Mouse (Mus musculus): ENCODE measurements at regions not wholly inside any gene's neighbourhood (a gene's known extent, or its start where the extent isn't known, plus 50 kb on each side); places are given as distances from the start of the nearest gene placed in this dataset.
"Not testable (repeated sequence)": the region's sequence is repeated elsewhere in the genome, so short reads cannot be mapped to it uniquely, and the experiment has no call there.

DNA sequence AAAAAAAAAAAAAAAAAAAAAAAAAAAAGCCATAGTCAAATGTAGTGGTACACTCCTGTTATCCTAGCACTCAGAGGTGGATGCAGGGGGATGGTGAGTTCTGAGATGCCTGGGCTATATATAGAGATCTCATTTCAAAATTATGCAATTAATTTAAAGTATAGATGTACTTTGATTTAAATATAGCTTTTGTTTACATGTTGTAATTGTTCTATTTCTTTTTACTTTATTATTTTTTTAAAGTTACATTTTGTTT, 78.8 kb upstream of the Med13l start:
- Histone ChIP-seq H3K4me2 (no peak overlapping the region), H3K27ac (ENCODE audit: poor library complexity, severe bottlenecking) (no peak overlapping the region), H3K9ac (no peak overlapping the region), H3K9me3 (replicated peaks) (no peaks in the 10 kb centered on the region), H3K4me1 (replicated peaks) (peaks cover 43% of the 10 kb centered on the region), H3K36me3 (no peaks in the 10 kb centered on the region), H3K27me3 (replicated peaks) (no peaks in the 10 kb centered on the region), H3K4me3 (no peak overlapping the region)
- no peak for ATAC-seq (ENCODE audit: insufficient number of reproducible peaks, low FRiP score)

DNA sequence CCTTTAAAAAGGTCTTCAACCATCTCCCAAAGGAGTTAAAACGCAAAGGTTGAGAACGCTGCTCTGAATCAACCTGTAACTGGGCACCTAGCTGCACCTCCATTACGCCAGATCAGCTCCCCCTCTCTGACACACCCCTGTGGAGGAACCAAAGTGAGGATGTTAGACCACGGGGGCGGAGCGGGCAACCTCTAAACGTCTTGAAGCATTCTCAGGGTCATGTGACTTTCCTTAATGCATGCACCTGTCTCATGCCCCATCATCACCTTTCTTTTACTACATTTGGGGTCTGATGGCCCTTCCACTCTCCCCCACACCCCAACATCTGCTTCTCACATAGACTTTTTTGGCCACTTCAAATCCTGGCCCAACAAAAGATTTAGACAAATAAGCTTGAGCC, 77.9 kb upstream of the Med13l start:
- H3K9me3 ChIP-seq (replicated peaks): no peaks in the 10 kb centered on the region
- H3K4me1 ChIP-seq (replicated peaks): peaks cover 35% of the 10 kb centered on the region
- no peak overlapping the region for H3K9ac ChIP-seq
- WGBS: 40% methylated on average over 7 of the region's 7 CpGs
- H3K27me3 ChIP-seq (replicated peaks): no peaks in the 10 kb centered on the region
- H3K4me3 ChIP-seq: no peak overlapping the region
- no peak overlapping the region for H3K27ac ChIP-seq (ENCODE audit: poor library complexity, severe bottlenecking)
- H3K36me3 ChIP-seq: no peaks in the 10 kb centered on the region
- ATAC-seq (ENCODE audit: insufficient number of reproducible peaks, low FRiP score): no peak
- H3K4me2 ChIP-seq: peak overlapping the region; percentile 52

DNA sequence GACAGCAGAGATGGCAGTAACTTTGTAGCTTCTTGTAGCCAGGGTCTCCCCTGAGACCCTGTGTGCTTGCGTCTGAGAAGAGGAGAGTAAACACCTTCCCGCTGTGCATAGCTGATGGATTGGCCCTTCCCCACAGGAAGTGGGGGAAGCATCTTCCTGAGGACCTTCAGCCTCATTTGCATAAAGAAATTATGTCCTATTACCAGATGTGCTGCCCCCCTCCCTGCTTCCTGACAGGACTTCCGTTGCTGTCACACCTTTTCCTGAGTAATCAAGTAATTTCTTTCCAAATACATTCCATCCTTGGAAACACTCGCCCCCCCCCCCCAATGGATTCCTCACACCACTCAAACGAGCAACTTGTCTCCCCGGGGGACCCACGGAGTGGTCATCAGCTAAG, 77.5 kb upstream of the Med13l start:
- 10% methylated on average over 7 of the region's 7 CpGs for WGBS
- Histone ChIP-seq H3K9me3 (replicated peaks) (no peaks in the 10 kb centered on the region), H3K4me3 (no peak overlapping the region; the same call in 1 of the 2 replicates), H3K4me1 (replicated peaks) (peaks cover 31% of the 10 kb centered on the region), H3K36me3 (no peaks in the 10 kb centered on the region), H3K27me3 (replicated peaks) (no peaks in the 10 kb centered on the region), H3K4me2 (peak overlapping the region; percentile 52), H3K27ac (ENCODE audit: poor library complexity, severe bottlenecking) (peak overlapping the region; percentile 34; the same call in 1 of the 2 replicates), H3K9ac (no peak overlapping the region)
- ATAC-seq (ENCODE audit: insufficient number of reproducible peaks, low FRiP score): no peak

DNA sequence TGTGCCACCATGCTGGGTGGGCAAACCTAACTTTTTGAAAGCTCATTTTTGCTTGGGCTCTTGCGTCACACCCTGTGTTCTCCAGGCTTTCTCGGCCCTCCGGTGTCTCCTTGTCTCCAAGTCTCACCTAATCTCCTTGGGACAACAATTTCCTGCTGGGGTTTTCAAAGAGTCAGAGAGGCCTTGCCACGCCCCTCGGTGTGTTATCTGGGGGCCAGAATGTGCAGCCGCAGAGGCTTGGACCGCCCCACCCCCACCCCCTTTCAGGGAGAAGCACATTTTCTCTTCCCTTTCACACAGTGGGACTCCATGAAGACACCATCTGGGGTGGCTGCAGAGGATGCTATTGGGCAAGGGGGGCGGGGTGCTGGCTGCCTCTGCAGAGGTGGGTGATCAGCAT, 76.9 kb upstream of the Med13l start:
- ATAC-seq (ENCODE audit: insufficient number of reproducible peaks, low FRiP score): peak; percentile 83
- peak overlapping the region; percentile 20 for H3K9ac ChIP-seq
- H3K4me2 ChIP-seq: peak overlapping the region; percentile 52
- peaks cover 28% of the 10 kb centered on the region for H3K4me1 ChIP-seq (replicated peaks)
- H3K4me3 ChIP-seq: no peak overlapping the region; the same call in 1 of the 2 replicates
- H3K9me3 ChIP-seq (replicated peaks): no peaks in the 10 kb centered on the region
- H3K27me3 ChIP-seq (replicated peaks): no peaks in the 10 kb centered on the region
- H3K36me3 ChIP-seq: no peaks in the 10 kb centered on the region
- H3K27ac ChIP-seq (ENCODE audit: poor library complexity, severe bottlenecking): peak overlapping the region; percentile 34; the same call in 1 of the 2 replicates
- WGBS: 5% methylated on average over 8 of the region's 8 CpGs

DNA sequence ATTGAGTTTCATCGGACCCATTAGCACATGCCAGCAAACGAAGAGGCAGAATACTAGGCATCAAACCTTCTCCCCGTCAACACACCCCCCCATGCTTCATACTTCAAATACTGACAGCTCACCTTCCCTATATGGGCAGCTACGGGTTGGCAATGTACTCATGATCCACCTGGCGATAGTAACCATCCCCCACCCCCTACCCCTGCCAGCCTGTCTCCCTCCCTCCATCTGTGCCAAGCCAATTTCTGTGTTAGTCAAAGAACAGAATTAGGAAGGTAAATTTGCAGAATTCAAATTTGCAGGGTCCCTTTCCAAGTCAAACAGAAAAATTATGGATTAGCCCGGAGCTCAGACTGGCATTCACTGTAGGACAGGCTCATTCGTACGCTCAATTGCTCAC, 75.3 kb upstream of the Med13l start:
- 86% methylated on average over 8 of the region's 8 CpGs for whole genome bisulfite sequencing
- peaks cover 36% of the 10 kb centered on the region for H3K4me1 ChIP-seq (replicated peaks)
- no peak for ATAC-seq (ENCODE audit: insufficient number of reproducible peaks, low FRiP score)
- H3K4me2 ChIP-seq: no peak overlapping the region
- H3K36me3 ChIP-seq: no peaks in the 10 kb centered on the region
- no peaks in the 10 kb centered on the region for H3K9me3 ChIP-seq (replicated peaks)
- no peak overlapping the region for H3K4me3 ChIP-seq
- H3K27ac ChIP-seq (ENCODE audit: poor library complexity, severe bottlenecking): no peak overlapping the region
- H3K27me3 ChIP-seq (replicated peaks): no peaks in the 10 kb centered on the region
- H3K9ac ChIP-seq: no peak overlapping the region

DNA sequence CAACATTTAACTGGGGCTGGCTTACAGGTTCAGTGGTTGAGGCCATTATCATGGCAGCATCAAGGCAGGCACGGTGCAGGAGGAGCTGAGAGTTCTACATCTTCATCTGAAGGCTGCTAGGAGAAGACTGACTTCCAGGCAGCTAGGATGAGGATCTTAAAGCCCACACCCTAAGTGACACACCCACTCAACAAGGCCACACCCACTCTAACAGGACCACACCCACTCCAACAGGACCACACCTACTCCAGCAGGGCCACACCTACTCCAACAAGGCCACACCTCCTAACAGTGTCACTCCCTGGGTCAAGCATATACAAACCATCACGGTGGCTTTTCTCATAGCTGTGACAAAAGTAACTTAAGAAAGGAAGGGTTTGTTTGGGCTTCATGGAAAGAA, 68.0 kb upstream of the Med13l start:
- H3K27ac ChIP-seq (ENCODE audit: poor library complexity, severe bottlenecking); H3K27me3 ChIP-seq (replicated peaks); H3K36me3 ChIP-seq; H3K9ac ChIP-seq; H3K4me1 ChIP-seq (replicated peaks); H3K9me3 ChIP-seq (replicated peaks); H3K4me3 ChIP-seq; ATAC-seq (ENCODE audit: insufficient number of reproducible peaks, low FRiP score); H3K4me2 ChIP-seq: not testable (repeated sequence)
- 88% methylated on average over 2 of the region's 2 CpGs for WGBS

DNA sequence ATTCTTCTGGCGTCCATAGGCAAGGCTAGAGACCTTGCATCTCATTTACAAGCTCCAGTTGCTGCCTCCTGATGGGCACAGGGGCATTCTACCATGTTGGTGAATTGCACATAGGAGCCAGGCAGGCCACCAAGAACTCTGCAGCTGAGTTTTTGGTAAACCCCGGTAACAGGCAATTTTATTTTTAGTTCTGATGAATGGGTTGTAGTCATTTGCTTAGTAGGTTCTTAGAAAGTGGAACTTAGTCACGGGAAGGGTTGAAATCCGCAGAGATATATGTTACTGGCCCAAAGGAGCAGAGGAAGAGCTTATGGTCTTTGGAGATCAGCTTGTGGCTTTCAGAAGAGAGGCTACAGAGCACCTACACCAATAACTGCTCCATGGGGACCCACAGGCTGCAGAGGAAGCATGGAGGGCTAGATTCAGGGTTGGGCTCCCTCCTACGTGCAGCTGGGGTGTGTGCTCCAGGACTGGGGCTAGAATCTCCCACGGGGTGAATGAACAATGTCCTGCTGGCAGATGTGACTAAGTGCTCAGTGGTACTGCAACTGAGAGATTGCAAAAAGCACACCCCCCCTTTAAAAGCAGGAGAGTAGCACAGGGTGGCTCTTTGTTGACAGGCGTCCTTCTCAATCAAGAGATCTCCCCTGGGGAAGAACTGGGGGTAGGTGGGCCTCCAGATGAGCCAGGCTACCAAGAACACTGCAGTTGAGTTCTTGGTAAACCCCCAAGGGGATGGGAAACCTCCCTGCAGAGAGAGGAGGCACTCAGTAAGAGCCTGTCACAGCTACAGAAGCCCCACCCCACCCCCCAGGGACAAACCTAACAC, 65.6 kb upstream of the Med13l start:
- 57% methylated on average over 7 of the region's 7 CpGs for WGBS
- no peaks in the 10 kb centered on the region for H3K36me3 ChIP-seq
- no peak overlapping the region for H3K4me2 ChIP-seq
- H3K4me1 ChIP-seq (replicated peaks): no peaks in the 10 kb centered on the region
- no peaks in the 10 kb centered on the region for H3K9me3 ChIP-seq (replicated peaks)
- no peak for ATAC-seq (ENCODE audit: insufficient number of reproducible peaks, low FRiP score)
- no peaks in the 10 kb centered on the region for H3K27me3 ChIP-seq (replicated peaks)
- no peak overlapping the region for H3K9ac ChIP-seq
- H3K4me3 ChIP-seq: no peak overlapping the region
- no peak overlapping the region for H3K27ac ChIP-seq (ENCODE audit: poor library complexity, severe bottlenecking)

DNA sequence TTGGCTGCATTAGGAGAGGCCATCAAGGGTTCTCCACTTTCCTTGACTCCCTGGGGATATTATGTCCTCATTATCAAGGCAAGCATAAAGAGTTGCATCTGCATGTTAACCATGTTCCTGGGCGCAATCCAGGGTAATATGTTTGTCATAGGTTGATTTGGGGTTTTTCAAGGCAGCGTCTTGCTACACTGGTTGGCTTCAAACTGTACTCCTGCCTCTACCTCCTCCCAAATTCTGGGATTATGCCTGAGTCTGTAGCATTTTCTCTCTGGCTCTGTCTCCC, 65.1 kb upstream of the Med13l start:
- ATAC-seq (ENCODE audit: insufficient number of reproducible peaks, low FRiP score): no peak
- H3K9ac ChIP-seq: no peak overlapping the region
- H3K4me3 ChIP-seq: no peak overlapping the region
- H3K27ac ChIP-seq (ENCODE audit: poor library complexity, severe bottlenecking): no peak overlapping the region
- 68% methylated on average over 2 of the region's 2 CpGs for WGBS
- no peak overlapping the region for H3K4me2 ChIP-seq
- no peaks in the 10 kb centered on the region for H3K36me3 ChIP-seq
- no peaks in the 10 kb centered on the region for H3K4me1 ChIP-seq (replicated peaks)
- no peaks in the 10 kb centered on the region for H3K9me3 ChIP-seq (replicated peaks)
- H3K27me3 ChIP-seq (replicated peaks): no peaks in the 10 kb centered on the region

DNA sequence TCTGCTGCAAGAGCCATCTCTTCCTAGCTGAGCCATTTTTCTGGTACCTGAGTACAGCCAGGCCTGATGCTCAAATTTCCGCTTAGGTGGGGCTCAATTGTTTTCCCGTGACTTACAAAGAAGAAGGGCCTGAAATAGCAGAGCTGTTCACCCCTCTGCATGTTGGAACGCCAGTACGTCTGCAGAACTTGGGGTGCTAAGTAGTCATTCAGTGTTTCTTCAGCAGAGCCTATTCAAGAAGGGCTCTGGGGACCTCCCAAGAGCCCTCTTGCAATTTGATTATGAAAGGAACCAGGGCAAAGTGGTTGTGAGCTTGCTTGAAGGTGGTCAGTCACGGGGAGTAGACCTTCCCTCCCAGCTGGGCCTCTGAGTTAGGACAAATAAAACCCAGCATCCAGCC, 58.9 kb upstream of the Med13l start:
- Histone ChIP-seq H3K4me3 (no peak overlapping the region), H3K9me3 (replicated peaks) (no peaks in the 10 kb centered on the region), H3K4me1 (replicated peaks) (peaks cover 15% of the 10 kb centered on the region), H3K36me3 (no peaks in the 10 kb centered on the region), H3K27ac (ENCODE audit: poor library complexity, severe bottlenecking) (no peak overlapping the region), H3K9ac (no peak overlapping the region), H3K4me2 (no peak overlapping the region), H3K27me3 (replicated peaks) (no peaks in the 10 kb centered on the region)
- ATAC-seq (ENCODE audit: insufficient number of reproducible peaks, low FRiP score): no peak
- WGBS: 87% methylated on average over 5 of the region's 5 CpGs

DNA sequence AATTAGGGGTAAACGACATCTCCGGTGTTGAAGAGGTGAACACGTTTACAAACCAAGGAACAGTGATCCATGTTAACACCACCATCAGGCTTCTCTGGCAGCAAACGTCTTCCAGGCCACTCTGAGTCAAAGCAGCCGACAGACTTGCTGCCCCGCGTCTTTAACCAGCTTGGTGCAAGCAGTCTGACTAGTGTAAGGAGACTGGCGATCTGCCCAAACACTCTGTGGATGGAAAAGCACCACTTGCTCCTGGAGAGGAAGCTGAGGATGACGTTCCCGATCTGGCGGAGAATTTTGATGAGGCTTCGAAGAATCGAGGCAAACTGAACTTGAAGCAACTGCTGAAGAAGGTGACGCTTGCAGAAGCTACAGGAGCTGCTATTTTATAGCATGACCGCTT, 57.5 kb upstream of the Med13l start:
- H3K9me3 ChIP-seq (replicated peaks): no peaks in the 10 kb centered on the region
- no peak overlapping the region for H3K4me2 ChIP-seq
- H3K27me3 ChIP-seq (replicated peaks): no peaks in the 10 kb centered on the region
- 49% methylated on average over 15 of the region's 15 CpGs for WGBS
- peaks cover 15% of the 10 kb centered on the region for H3K4me1 ChIP-seq (replicated peaks)
- H3K9ac ChIP-seq: no peak overlapping the region
- H3K4me3 ChIP-seq: no peak overlapping the region
- no peak overlapping the region for H3K27ac ChIP-seq (ENCODE audit: poor library complexity, severe bottlenecking)
- H3K36me3 ChIP-seq: no peaks in the 10 kb centered on the region
- no peak for ATAC-seq (ENCODE audit: insufficient number of reproducible peaks, low FRiP score)

DNA sequence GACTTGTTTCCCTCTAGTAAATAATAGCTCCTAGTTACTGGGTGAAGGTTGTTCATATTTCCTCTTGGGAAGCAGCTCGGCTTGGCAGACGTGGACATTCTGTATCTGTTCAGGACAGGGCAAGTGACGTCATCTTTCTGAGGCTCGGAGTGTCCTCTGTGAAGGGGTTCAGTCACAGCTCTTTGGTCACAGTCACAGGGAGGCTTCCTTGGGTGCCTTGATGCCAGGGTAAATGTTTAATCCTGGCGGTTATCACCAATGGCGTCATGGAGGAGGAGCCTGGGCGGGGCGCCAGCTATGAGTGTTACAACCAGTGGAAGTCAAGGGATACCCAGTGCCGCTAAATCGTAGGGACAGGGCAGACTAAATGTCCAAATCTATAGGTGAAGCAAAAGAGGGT, 56.3 kb upstream of the Med13l start:
- H3K9me3 ChIP-seq (replicated peaks): no peaks in the 10 kb centered on the region
- no peaks in the 10 kb centered on the region for H3K27me3 ChIP-seq (replicated peaks)
- H3K27ac ChIP-seq (ENCODE audit: poor library complexity, severe bottlenecking): no peak overlapping the region
- no peak for ATAC-seq (ENCODE audit: insufficient number of reproducible peaks, low FRiP score)
- H3K4me2 ChIP-seq: no peak overlapping the region
- H3K36me3 ChIP-seq: no peaks in the 10 kb centered on the region
- H3K9ac ChIP-seq: no peak overlapping the region
- no peak overlapping the region for H3K4me3 ChIP-seq
- 76% methylated on average over 10 of the region's 10 CpGs for WGBS
- peaks cover 15% of the 10 kb centered on the region for H3K4me1 ChIP-seq (replicated peaks)

DNA sequence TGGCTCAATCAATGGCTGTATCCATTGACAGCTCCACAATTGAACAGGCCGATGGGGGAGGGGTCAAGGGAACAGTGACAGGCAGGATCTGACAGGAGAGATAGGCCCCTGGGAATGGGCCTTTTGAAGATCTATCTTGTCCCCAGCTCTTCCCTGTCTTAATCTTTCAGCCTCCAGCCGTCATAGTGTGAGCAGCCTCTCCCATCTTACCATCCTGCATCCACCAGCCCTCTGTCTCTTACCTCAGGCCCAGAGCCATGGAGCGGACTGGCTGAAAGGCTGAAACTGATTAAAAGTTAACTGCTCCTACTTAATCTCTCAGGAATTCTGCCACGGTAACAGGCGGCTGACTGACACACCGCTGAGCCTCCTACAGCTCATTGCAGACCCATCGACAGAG, 55.6 kb upstream of the Med13l start:
- H3K4me1 ChIP-seq (replicated peaks): peaks cover 15% of the 10 kb centered on the region
- no peak overlapping the region for H3K4me3 ChIP-seq
- no peaks in the 10 kb centered on the region for H3K36me3 ChIP-seq
- peak overlapping the region; percentile 2; the same call in 1 of the 2 replicates for H3K4me2 ChIP-seq
- no peak overlapping the region for H3K27ac ChIP-seq (ENCODE audit: poor library complexity, severe bottlenecking)
- WGBS: 19% methylated on average over 7 of the region's 7 CpGs
- H3K27me3 ChIP-seq (replicated peaks): no peaks in the 10 kb centered on the region
- no peak overlapping the region for H3K9ac ChIP-seq
- H3K9me3 ChIP-seq (replicated peaks): no peaks in the 10 kb centered on the region
- no peak for ATAC-seq (ENCODE audit: insufficient number of reproducible peaks, low FRiP score)

All from heart, embryonic 12.5 days (tissue).